Mouse (Mus musculus) myocyte (in vitro differentiated cells): Measurements from ENCODE around the gene Arid1b.

Source experiments
- E2F4 ChIP-seq: IDR thresholded peaks from one replicate; pipeline ENCODE4 v1.6.1; 2011; ENCODE audit warnings: mild to moderate bottlenecking, control low read depth, moderate library complexity; ENCODE audit not compliant: insufficient read depth
- MYOG ChIP-seq, 3 experiments: IDR thresholded peaks; one replicate each; pipeline ENCODE4 v1.6.1; 2011; ENCODE audit warnings: control low read depth in 2 of 3, low read depth in 2 of 3, mild to moderate bottlenecking in 2 of 3; ENCODE audit not compliant: insufficient read length in 2 of 3, control insufficient read depth in 1 of 3, insufficient read depth in 1 of 3
- POLR2A ChIP-seq: IDR thresholded peaks from one replicate; pipeline ENCODE4 v1.6.1; 2011; ENCODE audit warnings: low read depth, mild to moderate bottlenecking, control low read depth, moderate library complexity; ENCODE audit not compliant: insufficient read length
- POLR2AphosphoS2 ChIP-seq: IDR thresholded peaks from one replicate; pipeline ENCODE4 v1.6.1; 2011; ENCODE audit warnings: low read depth, control low read depth; ENCODE audit not compliant: insufficient read length
- USF1 ChIP-seq: IDR thresholded peaks from one replicate; pipeline ENCODE4 v1.6.1; 2011; ENCODE audit warnings: low read depth, mild to moderate bottlenecking, control low read depth, moderate library complexity

DNA sequence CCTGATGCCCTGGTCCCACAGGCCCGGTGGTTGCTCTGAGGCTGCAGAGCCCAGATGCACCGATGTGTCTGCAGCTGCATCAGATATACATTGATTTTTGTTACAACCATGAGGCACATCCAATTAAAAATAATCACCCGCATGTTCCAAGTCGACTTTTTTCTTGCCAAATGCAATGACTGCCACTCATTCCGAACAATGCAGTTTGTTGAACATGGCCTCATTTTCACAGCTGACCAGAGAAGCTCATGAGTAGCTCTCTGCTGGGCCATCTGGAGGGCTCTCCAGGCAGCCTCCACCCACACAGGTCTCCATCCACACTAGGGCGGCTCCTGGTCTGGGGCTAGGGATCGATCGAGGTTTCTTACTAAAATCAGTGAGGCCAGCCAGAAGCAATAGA, 378.8 kb downstream of the Arid1b start:
- TF ChIP-seq E2F4 (no peak), POLR2A (no peak), USF1 (no peak), MYOG (IDR thresholded peaks at IDR 0.05; ENCODE audit: control insufficient read depth in 1 of 3, insufficient read depth in 1 of 3, insufficient read length in 2 of 3, low read depth in 2 of 3) (no peak), POLR2AphosphoS2 (no peak)
